Mouse (Mus musculus): Measurements from ENCODE around the gene Cask. TPM values are rescaled to one million over a fixed set of nuclear protein-coding genes. Genes with fewer than 3 reads are reported as not detected.

The Cask gene
- polyA plus RNA-seq, 1 experiment, result 34.7 TPM

GRCm38 (mm10) chrX:13490941-13491340 lies 360.2 kb downstream of the Cask start:
- H3K27me3 ChIP-seq (ENCODE audit: control insufficient read depth, insufficient read depth, low read length, poor library complexity, severe bottlenecking), result no peaks in the 10 kb centered on the region
- H3K9ac ChIP-seq (ENCODE audit: low read depth, poor library complexity, severe bottlenecking), result no peak overlapping the region
- H3K4me3 ChIP-seq (ENCODE audit: low read depth, low read length), result no peak overlapping the region
- TF ChIP-seq CTCF (IDR thresholded peaks at IDR 0.05; ENCODE audit: low read depth, low read length) (no peak), EP300 (IDR thresholded peaks at IDR 0.05; ENCODE audit: insufficient read depth, low read depth, low read length) (no peak), POLR2A (IDR thresholded peaks at IDR 0.05; ENCODE audit: insufficient read depth, low read length) (no peak)
- no peak overlapping the region for H3K27ac ChIP-seq (ENCODE audit: insufficient read depth, low read length)
- H3K36me3 ChIP-seq (ENCODE audit: control insufficient read depth, insufficient read depth, low read length, poor library complexity, severe bottlenecking), result no peaks in the 10 kb centered on the region
- H3K4me1 ChIP-seq (ENCODE audit: control insufficient read depth, insufficient read depth, low read length), result no peaks in the 10 kb centered on the region
- H3K9me3 ChIP-seq (replicated peaks; ENCODE audit: control insufficient read depth, insufficient read depth, low read length, poor library complexity, severe bottlenecking), result peaks cover 6% of the 10 kb centered on the region; the same call in 1 of the 2 replicates

DNA sequence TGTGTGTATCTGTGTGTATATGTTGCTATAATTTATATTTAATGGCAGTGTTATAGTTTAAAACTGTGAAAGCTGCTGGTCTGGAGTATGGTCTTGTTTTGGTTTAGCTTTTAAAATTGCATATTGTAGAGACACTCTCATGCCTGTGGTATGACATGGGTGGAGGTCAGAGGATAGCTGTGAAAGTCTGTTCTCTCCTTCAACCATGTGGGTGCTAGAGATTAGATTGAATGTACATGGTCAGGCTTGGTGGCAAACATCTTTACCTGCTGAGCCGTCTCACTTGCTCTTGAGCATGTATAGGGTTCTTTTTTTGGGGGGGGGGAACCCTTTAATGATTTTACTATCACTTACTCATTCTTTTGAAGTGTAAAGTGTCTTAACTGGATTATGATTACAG lies 361.4 kb downstream of the Cask start:
- no peak for TF ChIP-seq POLR2A (IDR thresholded peaks at IDR 0.05; ENCODE audit: insufficient read depth, low read length)
- no peak for TF ChIP-seq EP300 (IDR thresholded peaks at IDR 0.05; ENCODE audit: insufficient read depth, low read depth, low read length)
- TF ChIP-seq CTCF (IDR thresholded peaks at IDR 0.05; ENCODE audit: low read depth, low read length), result no peak
- H3K4me3 ChIP-seq (ENCODE audit: low read depth, low read length), result no peak overlapping the region
- no peaks in the 10 kb centered on the region for H3K4me1 ChIP-seq (ENCODE audit: control insufficient read depth, insufficient read depth, low read length)
- no peaks in the 10 kb centered on the region for H3K36me3 ChIP-seq (ENCODE audit: control insufficient read depth, insufficient read depth, low read length, poor library complexity, severe bottlenecking)
- no peaks in the 10 kb centered on the region; the same call in 1 of the 2 replicates for H3K27me3 ChIP-seq (ENCODE audit: control insufficient read depth, insufficient read depth, low read length, poor library complexity, severe bottlenecking)
- H3K9ac ChIP-seq (ENCODE audit: low read depth, poor library complexity, severe bottlenecking), result no peak overlapping the region
- H3K27ac ChIP-seq (ENCODE audit: insufficient read depth, low read length), result no peak overlapping the region
- H3K9me3 ChIP-seq (replicated peaks; ENCODE audit: control insufficient read depth, insufficient read depth, low read length, poor library complexity, severe bottlenecking), result peaks cover 6% of the 10 kb centered on the region; the same call in 1 of the 2 replicates

GRCm38 (mm10) chrX:13489001-13489400 lies 362.2 kb downstream of the Cask start:
- Histone ChIP-seq H3K27ac (ENCODE audit: insufficient read depth, low read length) (no peak overlapping the region), H3K4me3 (ENCODE audit: low read depth, low read length) (no peak overlapping the region), H3K9ac (ENCODE audit: low read depth, poor library complexity, severe bottlenecking) (no peak overlapping the region), H3K27me3 (ENCODE audit: control insufficient read depth, insufficient read depth, low read length, poor library complexity, severe bottlenecking) (no peaks in the 10 kb centered on the region; the same call in 1 of the 2 replicates), H3K9me3 (replicated peaks; ENCODE audit: control insufficient read depth, insufficient read depth, low read length, poor library complexity, severe bottlenecking) (peaks cover 6% of the 10 kb centered on the region; the same call in 1 of the 2 replicates), H3K4me1 (ENCODE audit: control insufficient read depth, insufficient read depth, low read length) (no peaks in the 10 kb centered on the region), H3K36me3 (ENCODE audit: control insufficient read depth, insufficient read depth, low read length, poor library complexity, severe bottlenecking) (no peaks in the 10 kb centered on the region)
- TF ChIP-seq CTCF (IDR thresholded peaks at IDR 0.05; ENCODE audit: low read depth, low read length) (no peak), EP300 (IDR thresholded peaks at IDR 0.05; ENCODE audit: insufficient read depth, low read depth, low read length) (no peak), POLR2A (IDR thresholded peaks at IDR 0.05; ENCODE audit: insufficient read depth, low read length) (no peak)

- H3K27ac ChIP-seq (ENCODE audit: insufficient read depth, low read length), result no peak overlapping the region
- no peak for TF ChIP-seq CTCF (IDR thresholded peaks at IDR 0.05; ENCODE audit: low read depth, low read length)
- TF ChIP-seq EP300 (IDR thresholded peaks at IDR 0.05; ENCODE audit: insufficient read depth, low read depth, low read length), result no peak
- no peak for TF ChIP-seq POLR2A (IDR thresholded peaks at IDR 0.05; ENCODE audit: insufficient read depth, low read length)
- H3K27me3 ChIP-seq (ENCODE audit: control insufficient read depth, insufficient read depth, low read length, poor library complexity, severe bottlenecking), result no peaks in the 10 kb centered on the region; the same call in 1 of the 2 replicates
- H3K9ac ChIP-seq (ENCODE audit: low read depth, poor library complexity, severe bottlenecking), result no peak overlapping the region
- H3K4me3 ChIP-seq (ENCODE audit: low read depth, low read length), result no peak overlapping the region
- H3K9me3 ChIP-seq (replicated peaks; ENCODE audit: control insufficient read depth, insufficient read depth, low read length, poor library complexity, severe bottlenecking), result peaks cover 6% of the 10 kb centered on the region; the same call in 1 of the 2 replicates
- no peaks in the 10 kb centered on the region for H3K4me1 ChIP-seq (ENCODE audit: control insufficient read depth, insufficient read depth, low read length)
- no peaks in the 10 kb centered on the region for H3K36me3 ChIP-seq (ENCODE audit: control insufficient read depth, insufficient read depth, low read length, poor library complexity, severe bottlenecking)
These were observed 366.7 kb downstream of the Cask start for GRCm38 (mm10) chrX:13484447-13484846.

DNA sequence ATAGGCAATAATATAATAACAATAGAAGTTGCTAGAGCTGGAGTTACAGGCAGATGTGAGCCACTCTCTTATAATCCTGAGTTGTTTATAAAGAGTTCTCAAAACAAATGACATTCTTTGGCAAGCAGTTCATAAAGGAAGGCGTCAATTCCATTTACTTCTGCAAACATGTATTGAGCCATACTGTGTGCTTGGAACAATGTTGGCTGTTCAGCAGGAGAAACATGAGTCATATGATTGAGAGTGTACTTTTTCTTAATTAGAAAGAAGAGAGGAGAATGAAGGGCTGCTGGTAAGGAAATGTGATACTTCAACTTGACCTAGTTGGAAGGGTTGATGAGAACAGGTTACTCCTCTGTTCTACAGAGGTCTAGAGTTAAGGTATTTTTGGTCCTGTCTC lies 368.6 kb downstream of the Cask start:
- Histone ChIP-seq H3K4me3 (ENCODE audit: low read depth, low read length) (no peak overlapping the region), H3K9ac (ENCODE audit: low read depth, poor library complexity, severe bottlenecking) (no peak overlapping the region), H3K27ac (ENCODE audit: insufficient read depth, low read length) (no peak overlapping the region), H3K36me3 (ENCODE audit: control insufficient read depth, insufficient read depth, low read length, poor library complexity, severe bottlenecking) (no peaks in the 10 kb centered on the region), H3K4me1 (ENCODE audit: control insufficient read depth, insufficient read depth, low read length) (no peaks in the 10 kb centered on the region), H3K9me3 (replicated peaks; ENCODE audit: control insufficient read depth, insufficient read depth, low read length, poor library complexity, severe bottlenecking) (peaks cover 6% of the 10 kb centered on the region; the same call in 1 of the 2 replicates), H3K27me3 (ENCODE audit: control insufficient read depth, insufficient read depth, low read length, poor library complexity, severe bottlenecking) (no peaks in the 10 kb centered on the region; the same call in 1 of the 2 replicates)
- TF ChIP-seq EP300 (IDR thresholded peaks at IDR 0.05; ENCODE audit: insufficient read depth, low read depth, low read length) (no peak), POLR2A (IDR thresholded peaks at IDR 0.05; ENCODE audit: insufficient read depth, low read length) (no peak), CTCF (IDR thresholded peaks at IDR 0.05; ENCODE audit: low read depth, low read length) (no peak)

DNA sequence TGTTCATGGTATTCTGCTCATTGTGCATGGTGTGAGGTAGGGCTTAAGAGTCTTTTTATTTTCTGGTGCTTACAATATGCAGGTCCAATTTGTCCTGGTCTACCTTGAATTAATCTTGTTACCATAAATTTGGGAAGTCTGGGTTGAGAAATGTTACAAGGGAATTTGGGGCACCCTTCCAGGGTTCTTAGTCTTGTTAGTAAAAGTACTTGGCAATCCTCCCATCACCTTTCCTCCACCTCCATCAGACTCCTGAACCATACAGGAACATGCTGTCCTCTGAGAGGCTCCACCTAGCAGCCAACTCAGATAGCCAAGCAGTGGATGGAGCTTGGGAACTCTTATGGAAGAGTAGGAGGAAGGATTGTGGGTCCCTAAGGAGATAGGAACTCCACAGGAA lies 371.6 kb downstream of the Cask start:
- H3K36me3 ChIP-seq (ENCODE audit: control insufficient read depth, insufficient read depth, low read length, poor library complexity, severe bottlenecking), result no peaks in the 10 kb centered on the region
- H3K9ac ChIP-seq (ENCODE audit: low read depth, poor library complexity, severe bottlenecking), result no peak overlapping the region
- TF ChIP-seq EP300 (IDR thresholded peaks at IDR 0.05; ENCODE audit: insufficient read depth, low read depth, low read length) (no peak), CTCF (IDR thresholded peaks at IDR 0.05; ENCODE audit: low read depth, low read length) (no peak), POLR2A (IDR thresholded peaks at IDR 0.05; ENCODE audit: insufficient read depth, low read length) (no peak)
- H3K27me3 ChIP-seq (ENCODE audit: control insufficient read depth, insufficient read depth, low read length, poor library complexity, severe bottlenecking), result no peaks in the 10 kb centered on the region
- no peaks in the 10 kb centered on the region for H3K9me3 ChIP-seq (replicated peaks; ENCODE audit: control insufficient read depth, insufficient read depth, low read length, poor library complexity, severe bottlenecking)
- no peak overlapping the region for H3K4me3 ChIP-seq (ENCODE audit: low read depth, low read length)
- no peaks in the 10 kb centered on the region for H3K4me1 ChIP-seq (ENCODE audit: control insufficient read depth, insufficient read depth, low read length)
- no peak overlapping the region for H3K27ac ChIP-seq (ENCODE audit: insufficient read depth, low read length)
